In the genomic region with DNA sequence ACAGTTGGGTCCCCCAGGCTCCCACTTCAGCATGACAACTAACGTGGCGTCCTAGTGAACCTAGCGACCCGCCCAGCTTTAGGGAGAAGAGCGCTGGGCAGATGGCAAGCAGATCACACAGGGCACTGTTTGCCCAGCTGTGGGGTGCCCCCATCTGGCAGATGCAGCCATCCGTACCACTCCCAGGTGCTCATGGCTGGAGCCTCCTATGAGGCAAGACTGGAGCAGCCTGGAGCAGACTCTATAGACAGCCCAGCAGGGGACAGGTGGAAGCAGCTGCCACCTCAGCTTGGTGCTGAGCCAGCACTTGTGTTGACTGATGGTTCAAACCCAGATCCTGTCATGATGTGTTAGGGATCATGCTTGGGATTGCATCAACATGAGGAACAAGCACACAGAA, we compare ENCODE assay signal across 14 mouse cellular contexts. TPM values are rescaled to one million over a fixed set of nuclear protein-coding genes. Genes with fewer than 3 reads are reported as not detected.
DNase-seq lines count a peak whose midpoint lies in the region; ATAC-seq and TF ChIP-seq lines count a peak whose summit lies in the region.
"Had no signal": no experiment of that assay in that cellular context is flagged by ENCODE, and none has a peak within 500 bp of the region (broad histone marks: within the 10 kb centered on the region; RNA-seq: fewer than 3 reads in every experiment).

No protein-coding gene starts in this region.

- no peak for DNase-seq in kidney, postnatal 14 days
- no peak for DNase-seq in midbrain, embryonic 11.5 days (ENCODE audit: low spot score, missing footprints)
- DNase-seq in retina, embryonic 14.5 days (ENCODE audit: low spot score): peak; percentile 48
- no peak for DNase-seq in thymus, adult 2 months
- DNase-seq: heart, adult 18-20 months had no signal

- no peak overlapping the region for H3K27ac ChIP-seq in kidney, embryonic 14.5 days (ENCODE audit: low read depth, low read length)
- no peak overlapping the region for H3K27ac ChIP-seq in midbrain, embryonic 13.5 days
- H3K27ac ChIP-seq in midbrain, embryonic 11.5 days (ENCODE audit: low read depth, low read length): no peak overlapping the region
- H3K27ac ChIP-seq in hindbrain, embryonic 15.5 days (replicated peaks): no peak overlapping the region
- H3K27ac ChIP-seq in thymus, adult 2 months (ENCODE audit: control insufficient read depth, insufficient read depth, low read length): no peak overlapping the region
- H3K27ac ChIP-seq: embryonic facial prominence, embryonic 15.5 days; forebrain, embryonic 15.5 days; liver, embryonic 14.5 days had no signal

- 73% methylated on average over 6 of the region's 6 CpGs for WGBS in kidney, embryonic 14.5 days
- 63% methylated on average over 6 of the region's 6 CpGs for WGBS in midbrain, embryonic 13.5 days
- WGBS in midbrain, embryonic 11.5 days: 72% methylated on average over 6 of the region's 6 CpGs
- 46% methylated on average over 6 of the region's 6 CpGs for WGBS in hindbrain, embryonic 15.5 days
- WGBS in thymus, adult 2 months: 85% methylated on average over 6 of the region's 6 CpGs

- TF ChIP-seq CTCF in thymus, adult 2 months (IDR thresholded peaks at IDR 0.05; ENCODE audit: borderline replicate concordance, control insufficient read depth, extremely low read depth, insufficient read depth, low read length, poor library complexity): no peak

- no peaks in the 10 kb centered on the region for H3K36me3 ChIP-seq in kidney, embryonic 14.5 days (ENCODE audit: control insufficient read depth, insufficient read depth, low read length)
- H3K36me3 ChIP-seq in midbrain, embryonic 13.5 days: peaks cover 93% of the 10 kb centered on the region
- no peaks in the 10 kb centered on the region; the same call in 1 of the 2 replicates for H3K36me3 ChIP-seq in midbrain, embryonic 11.5 days (ENCODE audit: control insufficient read depth, insufficient read depth, low read length)
- H3K36me3 ChIP-seq in hindbrain, embryonic 15.5 days: peaks cover 21% of the 10 kb centered on the region
- no peaks in the 10 kb centered on the region for H3K36me3 ChIP-seq in thymus, adult 2 months (ENCODE audit: control insufficient read depth, insufficient read depth, low read length)
- H3K36me3 ChIP-seq: embryonic facial prominence, embryonic 15.5 days had no signal

- no peaks in the 10 kb centered on the region for H3K27me3 ChIP-seq in kidney, embryonic 14.5 days (ENCODE audit: control insufficient read depth, insufficient read depth, low read length)
- no peaks in the 10 kb centered on the region for H3K27me3 ChIP-seq in midbrain, embryonic 13.5 days
- H3K27me3 ChIP-seq in midbrain, embryonic 11.5 days (ENCODE audit: control insufficient read depth, insufficient read depth, low read length): no peaks in the 10 kb centered on the region
- H3K27me3 ChIP-seq in hindbrain, embryonic 15.5 days: no peaks in the 10 kb centered on the region
- no peaks in the 10 kb centered on the region for H3K27me3 ChIP-seq in thymus, adult 2 months (ENCODE audit: control insufficient read depth, insufficient read depth, low read length)
- H3K27me3 ChIP-seq: embryonic facial prominence, embryonic 15.5 days; forebrain, embryonic 15.5 days; Patski had no signal

- no peak overlapping the region for H3K4me3 ChIP-seq in kidney, embryonic 14.5 days (ENCODE audit: low read length)
- no peak overlapping the region for H3K4me3 ChIP-seq in midbrain, embryonic 13.5 days (replicated peaks)
- no peak overlapping the region for H3K4me3 ChIP-seq in midbrain, embryonic 11.5 days (ENCODE audit: low read depth, low read length)
- H3K4me3 ChIP-seq in hindbrain, embryonic 15.5 days: no peak overlapping the region
- H3K4me3 ChIP-seq in thymus, adult 2 months (ENCODE audit: control insufficient read depth, insufficient read depth, low read length): no peak overlapping the region
- H3K4me3 ChIP-seq: embryonic facial prominence, embryonic 15.5 days; forebrain, embryonic 15.5 days; myocyte had no signal

- no peak overlapping the region for H3K9ac ChIP-seq in kidney, embryonic 14.5 days (ENCODE audit: low read depth, low read length)
- no peak overlapping the region for H3K9ac ChIP-seq in midbrain, embryonic 13.5 days (replicated peaks)
- H3K9ac ChIP-seq in midbrain, embryonic 11.5 days (ENCODE audit: low read length): no peak overlapping the region
- no peak overlapping the region for H3K9ac ChIP-seq in hindbrain, embryonic 15.5 days
- H3K9ac ChIP-seq: embryonic facial prominence, embryonic 15.5 days; forebrain, embryonic 15.5 days; liver, embryonic 14.5 days had no signal

- H3K9me3 ChIP-seq in kidney, embryonic 14.5 days (ENCODE audit: control insufficient read depth, low read length): no peaks in the 10 kb centered on the region
- H3K9me3 ChIP-seq in midbrain, embryonic 13.5 days: no peaks in the 10 kb centered on the region
- H3K9me3 ChIP-seq in midbrain, embryonic 11.5 days (ENCODE audit: control insufficient read depth, low read length): no peaks in the 10 kb centered on the region
- H3K9me3 ChIP-seq in hindbrain, embryonic 15.5 days: no peaks in the 10 kb centered on the region
- H3K9me3 ChIP-seq: embryonic facial prominence, embryonic 15.5 days; forebrain, embryonic 15.5 days had no signal

- no peaks in the 10 kb centered on the region for H3K4me1 ChIP-seq in kidney, embryonic 14.5 days (ENCODE audit: control insufficient read depth, insufficient read depth, low read length)
- 0 out of 2 replicates have a peak, but pooled peaks cover 5% of the 10 kb centered on the region for H3K4me1 ChIP-seq in midbrain, embryonic 13.5 days (replicated peaks)
- no peaks in the 10 kb centered on the region for H3K4me1 ChIP-seq in midbrain, embryonic 11.5 days (ENCODE audit: control insufficient read depth, insufficient read depth, low read length)
- H3K4me1 ChIP-seq in hindbrain, embryonic 15.5 days (replicated peaks): peaks cover 11% of the 10 kb centered on the region; the same call in 1 of the 2 replicates
- H3K4me1 ChIP-seq in thymus, adult 2 months (replicated peaks; ENCODE audit: control insufficient read depth, insufficient read depth, low read length): no peaks in the 10 kb centered on the region
- H3K4me1 ChIP-seq: embryonic facial prominence, embryonic 15.5 days; forebrain, embryonic 15.5 days had no signal

- peak; percentile 50; the same call in 1 of the 2 replicates for ATAC-seq in kidney, embryonic 14.5 days (ENCODE audit: low FRiP score, low TSS enrichment)
- peak; percentile 53 for ATAC-seq in midbrain, embryonic 13.5 days
- no peak for ATAC-seq in midbrain, embryonic 11.5 days (ENCODE audit: low FRiP score)
- peak; percentile 65 for ATAC-seq in hindbrain, embryonic 15.5 days (ENCODE audit: low FRiP score, low read depth)
- ATAC-seq in inflammation-experienced regulatory T-cells, adult 6 months: no peak
- ATAC-seq: forebrain, embryonic 15.5 days; Patski had no signal

- TF ChIP-seq POLR2A in thymus, adult 2 months (IDR thresholded peaks at IDR 0.05; ENCODE audit: control insufficient read depth, extremely low read depth, insufficient read depth, low read length, poor library complexity): no peak

- H3K4me2 ChIP-seq in kidney, embryonic 14.5 days (replicated peaks; ENCODE audit: low read depth, low read length): no peak overlapping the region
- no peak overlapping the region for H3K4me2 ChIP-seq in midbrain, embryonic 13.5 days (replicated peaks)
- no peak overlapping the region for H3K4me2 ChIP-seq in midbrain, embryonic 11.5 days
- H3K4me2 ChIP-seq in hindbrain, embryonic 15.5 days: no peak overlapping the region
- H3K4me2 ChIP-seq: embryonic facial prominence, embryonic 15.5 days; forebrain, embryonic 15.5 days had no signal

RNA-seq across cellular contexts. Expression of gene Srprb, which starts 33.9 kb away (rescaled TPM):
- polyA plus RNA-seq in kidney, embryonic 14.5 days (2014; fragmentation: Nextera tagmentation; extraction: Ambion mirVana): 48.0 and 63.6 TPM in 2 replicates
- 49.3 and 55.1 TPM in 2 replicates for polyA plus RNA-seq in midbrain, embryonic 13.5 days (2015; fragmentation: Nextera tagmentation; extraction: Ambion mirVana)
- 61.5 and 62.6 TPM in 2 replicates for polyA plus RNA-seq in midbrain, embryonic 11.5 days (2014; fragmentation: Nextera tagmentation; extraction: Ambion mirVana)
- polyA plus RNA-seq in hindbrain, embryonic 15.5 days (2015; fragmentation: Nextera tagmentation; extraction: Ambion mirVana): 57.5 and 61.2 TPM in 2 replicates
- polyA plus RNA-seq in thymus, adult 2 months (2012; rRNA removed): 47.4 and 51.3 TPM in 2 replicates
- 10 to 100 TPM; 24.6 to 35.8 (median 30.2) TPM for polyA plus RNA-seq in inflammation-experienced regulatory T-cells, adult 6 months (2017; shearing (Covaris generic))

RNA-seq across cellular contexts. Expression of gene Rab6b, which starts 56.5 kb away (rescaled TPM):
- 3.1 and 3.5 TPM in 2 replicates for polyA plus RNA-seq in kidney, embryonic 14.5 days (2014; fragmentation: Nextera tagmentation; extraction: Ambion mirVana)
- 58.9 and 64.2 TPM in 2 replicates for polyA plus RNA-seq in midbrain, embryonic 13.5 days (2015; fragmentation: Nextera tagmentation; extraction: Ambion mirVana)
- polyA plus RNA-seq in midbrain, embryonic 11.5 days (2014; fragmentation: Nextera tagmentation; extraction: Ambion mirVana): 16.5 and 16.7 TPM in 2 replicates
- polyA plus RNA-seq in hindbrain, embryonic 15.5 days (2015; fragmentation: Nextera tagmentation; extraction: Ambion mirVana): 111 and 126 TPM in 2 replicates
- 4.7 and 8.1 TPM in 2 replicates for polyA plus RNA-seq in thymus, adult 2 months (2012; rRNA removed)
- polyA plus RNA-seq in inflammation-experienced regulatory T-cells, adult 6 months (2017; shearing (Covaris generic)): 1 to 10 TPM in 1 of 3 experiments, under 1 TPM in 1, not detected in 1; 0.26 to 8.1 TPM

Comparison
In these comparisons a context has a peak if more than half of its experiments do, and no peak if none do; other contexts are left out.
1. ATAC-seq: peak in kidney, embryonic 14.5 days (single experiment), midbrain, embryonic 13.5 days (single experiment) and hindbrain, embryonic 15.5 days (single experiment); none in midbrain, embryonic 11.5 days (single experiment) and inflammation-experienced regulatory T-cells, adult 6 months (single experiment).